In genomic region chr14:78525611-78526457, GRCm38 (mm10) we compare ENCODE assay signal across 9 mouse cellular contexts. TPM values are rescaled to one million over a fixed set of nuclear protein-coding genes. Genes with fewer than 3 reads are reported as not detected.
DNase-seq lines count a peak whose midpoint lies in the region; ATAC-seq and TF ChIP-seq lines count a peak whose summit lies in the region.
"Had no signal": no experiment of that assay in that cellular context is flagged by ENCODE, and none has a peak within 500 bp of the region (broad histone marks: within the 10 kb centered on the region; RNA-seq: fewer than 3 reads in every experiment).

No protein-coding gene starts in this region.

- H3K36me3 ChIP-seq in kidney, embryonic 14.5 days (ENCODE audit: control insufficient read depth, insufficient read depth, low read length) = peaks cover 5% of the 10 kb centered on the region; the same call in 1 of the 2 replicates
- H3K36me3 ChIP-seq in intestine, postnatal 0 days (ENCODE audit: control insufficient read depth, insufficient read depth) = no peaks in the 10 kb centered on the region
- H3K36me3 ChIP-seq in midbrain, embryonic 15.5 days (replicated peaks) = no peaks in the 10 kb centered on the region

- H3K9ac ChIP-seq in kidney, embryonic 14.5 days (ENCODE audit: low read depth, low read length) = no peak overlapping the region
- H3K9ac ChIP-seq in intestine, postnatal 0 days (ENCODE audit: low read depth, low read length) = no peak overlapping the region
- H3K9ac ChIP-seq in midbrain, embryonic 15.5 days = no peak overlapping the region

- ATAC-seq in kidney, embryonic 14.5 days (ENCODE audit: low FRiP score, low TSS enrichment) = peak; percentile 47
- peak; percentile 64 for ATAC-seq in intestine, postnatal 0 days
- ATAC-seq in midbrain, embryonic 15.5 days (replicated peaks) = peak; percentile 45; the same call in 1 of the 2 replicates
- ATAC-seq: Patski had no signal

- peak; percentile 31 to 56 for DNase-seq in cerebellum, postnatal 10 days
- no peak for DNase-seq in cerebellum, adult 2 months
- DNase-seq in kidney, adult 9 months = no peak
- no peak for DNase-seq in urinary bladder, postnatal 4 days (ENCODE audit: low spot score in 2 of 2)
- no peak for DNase-seq in layer of hippocampus, postnatal 14 days (ENCODE audit: low spot score in 2 of 2)

- no peak overlapping the region for H3K4me3 ChIP-seq in cerebellum, adult 2 months (replicated peaks; ENCODE audit: insufficient read depth, low read depth, low read length)
- no peak overlapping the region for H3K4me3 ChIP-seq in kidney, embryonic 14.5 days (ENCODE audit: low read length)
- no peak overlapping the region for H3K4me3 ChIP-seq in intestine, postnatal 0 days (ENCODE audit: low read depth, low read length)
- H3K4me3 ChIP-seq in midbrain, embryonic 15.5 days = no peak overlapping the region

- no peak for TF ChIP-seq CTCF in cerebellum, adult 2 months (IDR thresholded peaks at IDR 0.05; ENCODE audit: borderline replicate concordance, insufficient read depth, low read depth, low read length)
- no peak for TF ChIP-seq CTCF in intestine, postnatal 0 days (IDR thresholded peaks at IDR 0.05; ENCODE audit: low read depth)

- no peak for TF ChIP-seq POLR2A in cerebellum, adult 2 months (IDR thresholded peaks at IDR 0.05; ENCODE audit: borderline replicate concordance, insufficient read depth, low read length)

- H3K4me2 ChIP-seq in kidney, embryonic 14.5 days (replicated peaks; ENCODE audit: low read depth, low read length) = no peak overlapping the region
- peak overlapping the region; percentile 52 for H3K4me2 ChIP-seq in intestine, postnatal 0 days (replicated peaks; ENCODE audit: low read depth)
- H3K4me2 ChIP-seq in midbrain, embryonic 15.5 days = no peak overlapping the region

- no peaks in the 10 kb centered on the region for H3K9me3 ChIP-seq in kidney, embryonic 14.5 days (ENCODE audit: control insufficient read depth, low read length)
- H3K9me3 ChIP-seq in intestine, postnatal 0 days (ENCODE audit: control insufficient read depth) = no peaks in the 10 kb centered on the region
- H3K9me3 ChIP-seq in midbrain, embryonic 15.5 days = no peaks in the 10 kb centered on the region

- 88% methylated on average over 3 of the region's 3 CpGs for WGBS in cerebellum, adult 2 months
- WGBS in kidney, embryonic 14.5 days = 20% methylated on average over 3 of the region's 3 CpGs
- 32% methylated on average over 3 of the region's 3 CpGs for WGBS in intestine, postnatal 0 days
- WGBS in midbrain, embryonic 15.5 days = 99% methylated on average over 3 of the region's 3 CpGs

- no peak overlapping the region for H3K27ac ChIP-seq in cerebellum, adult 2 months (ENCODE audit: insufficient read depth, low read length)
- no peak overlapping the region for H3K27ac ChIP-seq in kidney, embryonic 14.5 days (ENCODE audit: low read depth, low read length)
- peak overlapping the region; percentile 79 for H3K27ac ChIP-seq in intestine, postnatal 0 days (ENCODE audit: low read depth, low read length)
- no peak overlapping the region for H3K27ac ChIP-seq in midbrain, embryonic 15.5 days

- no peaks in the 10 kb centered on the region for H3K27me3 ChIP-seq in cerebellum, adult 2 months (ENCODE audit: control insufficient read depth, insufficient read depth, low read length)
- H3K27me3 ChIP-seq in kidney, embryonic 14.5 days (ENCODE audit: control insufficient read depth, insufficient read depth, low read length) = no peaks in the 10 kb centered on the region
- no peaks in the 10 kb centered on the region for H3K27me3 ChIP-seq in intestine, postnatal 0 days (replicated peaks; ENCODE audit: control insufficient read depth, insufficient read depth, low read length)
- H3K27me3 ChIP-seq in midbrain, embryonic 15.5 days (replicated peaks) = no peaks in the 10 kb centered on the region
- H3K27me3 ChIP-seq: Patski had no signal

- peaks cover 14% of the 10 kb centered on the region for H3K4me1 ChIP-seq in cerebellum, adult 2 months (ENCODE audit: control insufficient read depth, insufficient read depth, low read length)
- H3K4me1 ChIP-seq in kidney, embryonic 14.5 days (ENCODE audit: control insufficient read depth, insufficient read depth, low read length) = peaks cover 31% of the 10 kb centered on the region
- peaks cover 23% of the 10 kb centered on the region for H3K4me1 ChIP-seq in intestine, postnatal 0 days (replicated peaks; ENCODE audit: control insufficient read depth, insufficient read depth, low read length)
- peaks cover 9% of the 10 kb centered on the region for H3K4me1 ChIP-seq in midbrain, embryonic 15.5 days

RNA-seq across cellular contexts. Expression of gene Akap11, which starts 10.8 kb away (rescaled TPM):
- 51.0 TPM in 2 replicates for polyA plus RNA-seq in cerebellum, adult 2 months (2012; rRNA removed)
- polyA plus RNA-seq in kidney, embryonic 14.5 days (2014; fragmentation: Nextera tagmentation; extraction: Ambion mirVana) = 17.7 and 19.7 TPM in 2 replicates
- polyA plus RNA-seq in intestine, postnatal 0 days (2015; fragmentation: Nextera tagmentation; extraction: Ambion mirVana) = 7.1 and 8.5 TPM in 2 replicates
- 38.8 and 43.5 TPM in 2 replicates for polyA plus RNA-seq in midbrain, embryonic 15.5 days (2015; fragmentation: Nextera tagmentation; extraction: Ambion mirVana)
- 100 to 1,000 TPM; 169 to 185 TPM for total RNA-seq in layer of hippocampus, postnatal 14 days (2021)

Comparison
In these comparisons a context has a peak if more than half of its experiments do, and no peak if none do; other contexts are left out.
1. DNase-seq: peak in cerebellum, postnatal 10 days (2 of 2); none in cerebellum, adult 2 months (0 of 2), kidney, adult 9 months (single experiment), urinary bladder, postnatal 4 days (0 of 2) and layer of hippocampus, postnatal 14 days (0 of 2).
2. Peak in every context shown above with its lines, with median percentiles within 50 percentile points of each other: ATAC-seq.